Mouse (Mus musculus) heart, adult 2 months (tissue): ENCODE measurements around the gene Fra10ac1. TPM values are rescaled to one million over a fixed set of nuclear protein-coding genes. Genes with fewer than 3 reads are reported as not detected.

ENCODE experiments used
- DNase-seq, 2 experiments: peaks; one replicate each; pipeline ENCODE4 v3.0.0; 2021
- H3K27ac ChIP-seq: fragments of 200-600 bp; 2 replicates; pipeline ENCODE4 v1.8.1; 2022
- H3K27me3 ChIP-seq: fragments of 200-500 bp; 2 replicates; pipeline ENCODE4 v1.6.1; 2012; ENCODE audit warnings: mild to moderate bottlenecking, low read length, inconsistent platforms, mixed read lengths; ENCODE audit not compliant: control insufficient read depth, insufficient read depth
- H3K36me3 ChIP-seq: fragments of 200-500 bp; 2 replicates; pipeline ENCODE4 v1.6.1; 2012; ENCODE audit warnings: low read length, inconsistent platforms; ENCODE audit not compliant: control insufficient read depth, insufficient read depth
- H3K4me1 ChIP-seq: fragments of 200-500 bp; 2 replicates; pipeline ENCODE4 v1.6.1; 2011; ENCODE audit warnings: low read length; ENCODE audit not compliant: control insufficient read depth, insufficient read depth
- H3K4me3 ChIP-seq: fragments of 200-600 bp; 2 replicates; pipeline ENCODE4 v1.8.1; 2022
- H3K79me2 ChIP-seq: fragments of 200-500 bp; replicated peaks from 2 replicates; pipeline ENCODE4 v1.6.1; 2012; ENCODE audit warnings: mild to moderate bottlenecking, inconsistent platforms, low read length, moderate library complexity, mixed read lengths; ENCODE audit not compliant: control insufficient read depth, insufficient read depth
- H3K9ac ChIP-seq: fragments of 200-500 bp; 2 replicates; pipeline ENCODE4 v1.6.1; 2012; ENCODE audit warnings: low read depth, mild to moderate bottlenecking, control low read depth, inconsistent platforms, low read length, mixed read lengths
- CTCF ChIP-seq: fragments of 200-600 bp; IDR thresholded peaks from 2 replicates; pipeline ENCODE4 v1.8.1; 2022; ENCODE audit warnings: antibody characterized with exemption, mild to moderate bottlenecking, moderate library complexity
- EP300 ChIP-seq: fragments of 200-500 bp; IDR thresholded peaks from 2 replicates; pipeline ENCODE4 v1.6.1; 2011; ENCODE audit warnings: low read depth, low read length, control low read depth; ENCODE audit not compliant: insufficient read depth
- POLR2A ChIP-seq: fragments of 200-500 bp; IDR thresholded peaks from 2 replicates; pipeline ENCODE4 v1.6.1; 2011; ENCODE audit warnings: mild to moderate bottlenecking, low read depth, low read length, control low read depth; ENCODE audit not compliant: insufficient read depth
- WGBS: fragments of 180-500 bp; shearing (Covaris S2); methylation state at CpG from one replicate; pipeline ENCODE4 v1.1.7; 2018; 5-methylcytosine and 5-hydroxymethylcytosine counted together
- intact Hi-C: fragments of 180-260 bp; cut with DNase I; formaldehyde crosslinking; loops from one replicate; pipeline ENCODE4 v1.15.1; 2025
- long read RNA-seq: library from polyadenylated mRNA; stranded (forward); transcript quantifications from one replicate; pipeline ENCODE4 v2.0.0, GENCODE M21; 2021
- polyA plus RNA-seq: library from polyadenylated mRNA; depleted of rRNA; stranded (reverse); fragments of >200 nt; gene quantifications from 2 replicates; pipeline ENCODE4 v1.2.3, GENCODE M21; 2012; rRNA removed
- total RNA-seq, 2 experiments: library from RNA; stranded (reverse); gene quantifications; 2 replicates each; pipeline ENCODE4 v1.2.3; 2021

Gene Fra10ac1
- 10 to 100 TPM; 12.2 to 12.9 TPM for total RNA-seq
- 4.7 and 5.6 TPM in 2 replicates for polyA plus RNA-seq
- long read RNA-seq, transcript Fra10ac1-201 (14 exons, 1,402 nt), result major isoform, 27 of 33 reads
- long read RNA-seq, partial matches to known transcripts, result 2 of 33 reads
- long read RNA-seq, other reads (novel, unspliced or antisense), result 4 of 33 reads

DNA sequence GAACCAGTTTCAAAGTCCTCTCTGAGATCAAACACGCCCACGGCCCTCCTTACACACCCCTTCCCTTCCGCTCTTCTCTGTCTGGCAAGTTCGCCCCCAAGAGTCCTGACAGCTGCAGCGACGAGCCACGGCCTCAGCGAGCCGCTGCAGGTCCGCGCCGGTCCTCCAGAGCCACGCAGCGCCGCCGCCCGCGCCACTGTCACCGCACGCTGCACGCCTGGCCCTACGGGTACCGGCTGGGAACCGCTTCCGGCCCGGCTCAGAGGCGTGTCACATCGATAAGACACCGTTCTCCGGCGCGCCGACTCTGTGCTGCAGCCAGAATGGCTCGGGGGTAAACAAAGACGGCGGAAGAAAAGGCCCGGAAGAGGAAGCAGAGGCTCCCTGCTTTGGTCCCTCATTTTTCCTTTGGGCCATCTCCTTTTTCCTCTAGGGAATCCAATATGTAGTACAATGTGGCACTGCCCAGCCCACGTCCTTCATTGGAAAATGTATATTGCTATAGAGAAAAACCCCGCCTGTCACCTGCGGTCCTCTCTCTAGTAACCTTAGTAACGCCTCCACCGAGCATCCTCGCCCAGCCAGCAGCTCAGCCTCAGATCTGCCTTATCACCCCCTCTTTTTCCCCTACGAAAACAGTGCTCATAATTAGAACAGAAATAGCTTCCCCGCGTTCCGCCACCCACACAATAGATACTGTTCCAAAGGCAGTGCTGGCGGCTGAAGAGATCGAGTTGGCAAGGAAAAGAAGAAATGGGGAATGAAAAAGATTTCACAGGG lies at the start of gene Fra10ac1:
TSS of gene Fra10ac1 (minus strand) at position 252 of the 780 bp plus-strand sequence.
- Histone ChIP-seq H3K36me3 (0 out of 2 replicates have a peak, but pooled peaks cover 2% of the 10 kb centered on the region), H3K27ac (peak within 1 kb of the TSS; percentile 78), H3K27me3 (no peaks in the 10 kb centered on the region), H3K9ac (peak within 1 kb of the TSS; percentile 87), H3K4me3 (peak within 1 kb of the TSS; percentile 57), H3K4me1 (peaks cover 5% of the 10 kb centered on the region), H3K79me2 (no peaks in the 10 kb centered on the region; the same call in 1 of the 2 replicates)
- DNase-seq, result peak; percentile 90 to 92
- intact Hi-C loops, result loop anchor here (10.0 kb wide), 1 partner anchor 169 kb away; the partner anchor contains the start of gene Cep55
- TF ChIP-seq CTCF (peak; percentile 61), EP300 (peak; percentile 36; the same call in 1 of the 2 replicates), POLR2A (peak; percentile 65)
- under 1% methylated on average over 49 of the region's 49 CpGs for WGBS

GRCm38 (mm10) chr19:38271071-38271470 lies 47.1 kb upstream of the Fra10ac1 start:
- Histone ChIP-seq H3K27me3 (no peaks in the 10 kb centered on the region), H3K4me1 (no peaks in the 10 kb centered on the region), H3K36me3 (no peaks in the 10 kb centered on the region), H3K79me2 (no peaks in the 10 kb centered on the region), H3K27ac (no peak overlapping the region), H3K4me3 (no peak overlapping the region), H3K9ac (no peak overlapping the region)
- WGBS, result 52% methylated on average over 6 of the region's 6 CpGs
- TF ChIP-seq POLR2A (no peak), EP300 (no peak), CTCF (no peak)
- intact Hi-C loops, result no loop called here
- no peak for DNase-seq

GRCm38 (mm10) chr19:38267469-38267868 lies 43.5 kb upstream of the Fra10ac1 start:
- H3K27ac ChIP-seq, result peak overlapping the region; percentile 58
- no peak overlapping the region for H3K9ac ChIP-seq
- WGBS, result 53% methylated on average over 5 of the region's 5 CpGs
- peak in 1 of 2 experiments; percentile 44 for DNase-seq
- no peak overlapping the region for H3K4me3 ChIP-seq
- no peaks in the 10 kb centered on the region for H3K79me2 ChIP-seq
- intact Hi-C loops, result no loop called here
- H3K27me3 ChIP-seq, result no peaks in the 10 kb centered on the region
- no peaks in the 10 kb centered on the region for H3K36me3 ChIP-seq
- no peaks in the 10 kb centered on the region for H3K4me1 ChIP-seq
- peak; percentile 53; the same call in 1 of the 2 replicates for TF ChIP-seq EP300
- no peak for TF ChIP-seq POLR2A

DNA sequence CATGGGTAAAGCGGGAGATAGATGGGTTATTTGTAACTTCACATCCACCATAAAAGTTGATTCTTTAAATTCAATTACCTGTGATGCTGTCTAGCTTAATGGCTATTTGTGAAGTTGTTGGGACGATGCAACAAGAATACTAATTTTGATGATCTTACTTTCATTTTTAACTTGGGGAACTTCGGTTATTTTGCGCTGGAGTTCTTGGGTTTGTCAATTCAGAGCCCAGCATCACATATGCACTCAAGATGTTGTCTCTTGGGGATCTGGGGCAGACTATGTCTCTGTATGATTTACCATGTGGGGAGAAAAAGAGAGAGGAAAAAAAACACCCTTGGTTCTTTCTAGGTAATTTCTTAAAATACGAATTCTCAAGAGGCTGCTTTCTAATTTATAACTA lies 41.8 kb upstream of the Fra10ac1 start:
- Histone ChIP-seq H3K4me1 (peaks cover 1% of the 10 kb centered on the region; the same call in 1 of the 2 replicates), H3K27ac (no peak overlapping the region), H3K9ac (no peak overlapping the region), H3K79me2 (no peaks in the 10 kb centered on the region), H3K27me3 (no peaks in the 10 kb centered on the region), H3K36me3 (no peaks in the 10 kb centered on the region), H3K4me3 (no peak overlapping the region)
- intact Hi-C loops, result no loop called here
- no peak for DNase-seq
- 82% methylated on average over 5 of the region's 5 CpGs for WGBS
- TF ChIP-seq EP300 (no peak), POLR2A (no peak), CTCF (no peak)

- H3K27me3 ChIP-seq, result no peaks in the 10 kb centered on the region
- intact Hi-C loops, result no loop called here
- H3K9ac ChIP-seq, result peak within 1 kb of the TSS; percentile 49; the same call in 1 of the 2 replicates
- no peaks in the 10 kb centered on the region for H3K36me3 ChIP-seq
- TF ChIP-seq POLR2A (no peak), EP300 (no peak), CTCF (no peak)
- peak; percentile 10 to 22 for DNase-seq
- WGBS, result 16% methylated on average over 21 of the region's 21 CpGs
- H3K4me1 ChIP-seq, result peaks cover 1% of the 10 kb centered on the region; the same call in 1 of the 2 replicates
- no peaks in the 10 kb centered on the region for H3K79me2 ChIP-seq
- H3K27ac ChIP-seq, result peak within 1 kb of the TSS; percentile 17; the same call in 1 of the 2 replicates
- peak within 1 kb of the TSS; percentile 13; the same call in 1 of the 2 replicates for H3K4me3 ChIP-seq
Measured at GRCm38 (mm10) chr19:38264505-38265500, 40.8 kb upstream of the Fra10ac1 start, which contains the start of gene Lgi1. Gene Lgi1, plus strand, starts transcription at chr19:38264536.
